Mouse (Mus musculus) urinary bladder, postnatal 36 days (tissue): ENCODE results near the gene Dpyd.

ENCODE experiments used
- DNase-seq, 2 experiments: peaks; one replicate each; pipeline ENCODE4 v3.0.0; 2022; ENCODE audit warnings: low spot score in 2 of 2, mixed read lengths in 1 of 2

Gene Dpyd

DNA sequence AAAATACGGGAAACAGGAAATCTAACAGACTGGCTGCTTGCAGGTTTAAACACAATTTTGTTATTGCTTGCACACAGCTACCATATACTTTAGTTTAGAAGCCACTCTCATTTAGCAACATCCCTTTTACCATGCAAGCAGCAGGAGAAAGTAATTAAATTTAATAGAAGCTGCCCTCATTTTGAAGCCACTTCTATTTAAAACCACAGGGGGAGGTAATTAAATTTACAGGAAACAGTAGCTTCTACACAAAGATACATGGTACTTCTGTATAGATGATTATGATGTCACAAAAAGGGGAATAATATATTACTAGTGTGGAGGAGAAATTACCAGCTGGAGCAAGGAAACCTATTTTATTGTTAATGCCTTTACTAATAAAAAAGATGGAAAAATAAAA is 113.5 kb downstream of the Dpyd start:
- no peak for DNase-seq

DNA sequence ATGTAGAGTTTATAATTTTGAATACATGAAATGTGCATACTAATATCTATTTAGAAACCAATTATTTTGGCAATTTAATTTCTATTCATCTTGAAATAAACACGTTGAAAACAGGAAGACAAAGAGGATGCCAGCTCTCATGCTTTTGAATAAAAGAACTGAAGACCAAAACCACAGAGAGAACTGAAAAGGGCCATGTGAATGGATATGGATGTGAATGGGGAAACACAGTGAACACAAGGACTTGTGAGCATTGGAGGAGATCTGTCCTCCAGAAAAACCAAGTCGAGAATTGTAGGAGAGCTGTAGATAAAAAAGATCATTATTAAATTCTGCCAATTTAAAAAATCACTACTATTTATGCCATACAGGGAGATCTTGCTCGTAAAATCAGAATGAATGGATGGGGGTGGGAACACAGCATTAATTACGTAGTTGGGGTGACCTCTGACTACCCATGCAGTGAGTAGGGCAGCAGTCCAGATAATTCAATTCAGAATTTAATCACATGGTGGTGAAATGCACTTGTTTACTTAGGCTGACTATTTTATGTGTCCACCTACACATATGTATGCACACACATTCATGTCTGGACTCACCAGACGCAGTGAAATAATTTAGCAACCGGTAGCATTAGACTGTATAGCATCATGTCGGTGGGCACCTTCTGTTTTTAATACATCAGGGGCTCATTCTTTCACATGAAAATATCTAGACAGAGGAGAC is 114.3 kb downstream of the Dpyd start:
- no peak for DNase-seq

DNA sequence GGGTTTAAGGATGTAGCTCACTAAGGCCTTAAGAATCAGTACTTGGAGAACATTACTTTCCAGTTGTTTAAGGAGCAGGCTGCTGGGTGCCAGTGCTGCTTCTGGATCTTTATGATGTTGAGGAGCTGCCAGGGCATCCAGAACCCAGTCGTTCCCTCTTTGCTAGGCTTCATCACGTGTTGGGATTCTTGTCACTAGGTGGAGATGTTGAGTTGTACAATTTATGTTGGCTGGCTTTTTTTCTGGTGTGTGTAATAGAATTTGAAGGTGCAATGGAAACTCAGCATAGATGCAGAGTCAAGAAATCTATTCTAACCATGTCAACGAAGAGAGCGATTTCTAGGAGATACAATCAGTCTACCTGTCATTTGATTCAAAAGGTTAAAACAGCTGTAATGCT is 118.9 kb downstream of the Dpyd start:
- DNase-seq, result no peak

DNA sequence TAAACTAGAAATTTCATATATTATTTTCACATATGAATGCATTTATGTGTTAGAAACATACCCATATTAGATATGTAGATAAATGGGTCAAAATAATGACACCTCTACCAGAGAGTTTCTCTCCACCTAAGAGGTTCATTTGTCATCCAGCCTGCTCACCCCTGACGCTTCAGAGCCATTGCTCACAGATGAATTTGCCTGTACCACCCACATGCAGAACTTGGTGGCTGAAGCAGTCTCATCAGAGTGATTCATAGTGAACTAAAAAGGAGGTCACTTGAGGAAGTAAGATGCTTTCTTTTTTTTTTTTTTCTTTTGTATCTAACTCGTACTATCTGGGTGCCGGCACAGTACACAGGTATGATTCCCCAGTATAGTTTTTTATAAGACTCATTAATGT is 188.3 kb downstream of the Dpyd start:
- DNase-seq, result no peak

DNA sequence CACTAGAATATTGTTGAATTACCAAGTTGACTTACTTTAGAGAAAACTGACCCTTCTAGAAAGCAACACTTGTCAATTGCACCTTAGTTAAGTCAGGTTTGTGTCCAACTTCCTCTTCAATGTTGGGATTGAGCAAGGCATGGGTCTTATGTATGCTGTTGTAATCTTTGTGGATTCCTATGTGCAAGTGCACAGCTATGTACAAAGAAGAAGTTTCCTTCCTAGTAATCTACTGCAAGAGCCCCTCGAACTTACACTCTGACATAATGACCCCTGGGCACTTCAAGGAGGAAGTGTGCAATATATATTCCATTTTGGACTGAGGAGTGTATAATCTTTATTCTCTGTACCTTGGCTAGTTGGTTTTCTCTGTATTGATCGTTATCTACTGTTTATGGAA is 191.7 kb downstream of the Dpyd start:
- DNase-seq, result no peak

DNA sequence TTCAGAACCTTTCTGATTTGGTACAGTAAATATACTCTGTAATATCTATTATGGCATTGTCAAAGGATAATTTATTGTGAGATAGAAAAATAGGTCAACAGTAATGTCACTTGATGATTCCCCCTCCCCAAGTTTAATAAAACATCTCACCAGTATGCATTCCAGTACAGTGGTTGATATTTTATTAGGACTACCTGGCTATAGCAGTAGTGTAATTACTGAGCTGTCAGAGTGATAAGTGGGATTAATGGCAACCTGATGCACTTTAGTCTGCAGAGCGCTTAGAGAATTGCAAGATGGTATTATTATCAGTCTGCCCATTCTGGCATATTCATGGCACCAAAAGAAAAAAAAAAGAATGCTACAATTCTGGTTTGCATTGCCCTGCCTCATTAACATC is 194.2 kb downstream of the Dpyd start:
- DNase-seq, result no peak

DNA sequence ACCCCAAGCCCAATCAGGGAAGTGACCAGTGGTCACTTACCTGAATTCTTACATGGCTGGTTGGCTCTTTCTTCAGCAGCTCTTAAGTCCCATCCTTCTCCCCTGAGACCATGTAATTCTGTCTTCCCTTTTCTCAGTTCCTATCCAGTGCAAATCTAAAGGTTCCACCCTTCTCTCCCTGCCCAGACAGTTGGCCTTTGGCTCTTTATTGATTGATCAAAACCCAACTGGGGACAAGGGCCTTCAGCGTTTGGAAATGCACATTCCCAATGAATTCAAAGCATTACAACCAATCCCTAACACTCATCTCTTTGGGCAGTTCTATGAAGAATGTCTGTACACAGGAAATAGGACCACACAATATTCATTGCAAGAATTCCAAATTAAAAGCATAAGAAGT is 251.0 kb downstream of the Dpyd start:
- DNase-seq, result no peak

DNA sequence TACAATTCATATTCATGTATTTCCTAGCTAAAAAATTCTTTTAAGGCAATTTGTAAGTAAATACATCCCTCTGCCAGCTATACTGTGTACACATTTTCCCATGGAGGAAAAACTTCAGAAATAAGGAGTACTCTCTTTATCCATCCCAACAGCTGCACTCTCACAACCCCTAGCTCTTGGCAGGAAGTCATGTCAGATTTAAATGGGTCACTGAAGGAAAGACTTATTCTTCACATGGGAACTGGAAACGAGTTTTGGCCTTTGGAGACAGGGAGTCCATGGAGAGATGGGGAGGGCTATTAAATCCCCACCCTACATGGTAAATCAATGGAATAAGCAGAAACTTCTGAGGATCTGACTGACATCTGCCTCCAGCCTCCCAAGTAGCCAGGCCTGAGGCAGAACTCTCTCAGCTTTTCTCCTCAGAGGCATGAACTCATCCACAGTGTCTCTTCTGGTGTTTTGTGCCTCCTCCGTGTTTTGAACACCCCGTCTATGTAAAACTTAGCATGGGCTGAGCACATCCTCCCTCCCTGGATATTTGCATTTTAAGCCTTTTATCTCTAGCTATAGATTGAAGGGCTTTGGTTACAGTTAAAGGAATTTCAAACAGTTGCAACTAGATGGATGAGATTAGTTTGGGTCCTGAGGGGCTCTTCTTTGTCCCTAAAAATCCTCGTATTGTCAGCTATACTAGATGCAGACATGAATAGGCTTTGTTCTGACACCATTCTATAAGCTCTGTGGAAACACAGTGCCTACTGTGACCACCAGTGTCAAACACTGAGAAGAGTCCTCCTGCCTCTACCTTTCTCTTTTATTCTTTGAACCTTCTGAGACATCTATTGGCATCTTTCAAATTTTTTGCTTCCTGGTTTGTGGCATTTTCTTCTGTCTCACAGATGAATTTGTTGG is 288.9 kb downstream of the Dpyd start:
- DNase-seq, result no peak

DNA sequence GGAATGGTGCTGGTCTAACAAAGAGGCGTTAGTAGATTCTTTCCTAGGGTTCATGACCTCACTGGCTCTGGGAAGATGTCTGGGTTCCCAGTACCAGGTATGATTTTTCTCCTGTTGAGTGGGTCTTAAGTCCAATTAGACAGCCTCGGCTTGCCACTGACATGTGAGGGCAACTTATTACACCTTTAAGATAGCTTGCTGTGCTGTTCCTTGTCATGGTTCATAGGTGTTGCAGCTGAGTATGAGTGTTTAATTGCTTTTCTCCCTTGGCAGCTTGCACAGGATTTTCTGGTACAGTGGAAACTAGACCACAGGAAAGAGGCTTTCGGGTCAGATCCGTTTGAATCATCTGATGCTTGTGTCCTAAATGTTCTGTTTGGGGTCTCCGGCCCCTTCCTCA is 290.8 kb downstream of the Dpyd start:
- no peak for DNase-seq

DNA sequence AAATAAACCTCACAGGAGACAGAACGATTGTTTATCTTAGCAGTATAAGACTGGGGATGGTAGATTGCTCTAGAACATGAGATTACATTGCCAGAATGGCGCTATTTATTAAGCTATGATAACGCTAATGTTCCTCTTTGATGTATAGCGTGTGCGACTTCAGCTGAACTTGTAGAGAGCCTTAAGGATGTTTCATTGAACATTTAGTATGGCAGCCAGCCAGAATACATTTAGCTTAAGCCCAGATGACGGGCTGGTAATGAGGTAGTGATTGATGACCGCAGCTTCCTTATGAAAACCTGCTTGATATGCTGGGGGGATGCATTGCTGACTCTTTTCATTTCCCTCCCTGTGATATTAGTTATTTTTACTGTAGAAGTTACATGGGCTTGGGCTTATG is 293.5 kb downstream of the Dpyd start:
- DNase-seq, result no peak

DNA sequence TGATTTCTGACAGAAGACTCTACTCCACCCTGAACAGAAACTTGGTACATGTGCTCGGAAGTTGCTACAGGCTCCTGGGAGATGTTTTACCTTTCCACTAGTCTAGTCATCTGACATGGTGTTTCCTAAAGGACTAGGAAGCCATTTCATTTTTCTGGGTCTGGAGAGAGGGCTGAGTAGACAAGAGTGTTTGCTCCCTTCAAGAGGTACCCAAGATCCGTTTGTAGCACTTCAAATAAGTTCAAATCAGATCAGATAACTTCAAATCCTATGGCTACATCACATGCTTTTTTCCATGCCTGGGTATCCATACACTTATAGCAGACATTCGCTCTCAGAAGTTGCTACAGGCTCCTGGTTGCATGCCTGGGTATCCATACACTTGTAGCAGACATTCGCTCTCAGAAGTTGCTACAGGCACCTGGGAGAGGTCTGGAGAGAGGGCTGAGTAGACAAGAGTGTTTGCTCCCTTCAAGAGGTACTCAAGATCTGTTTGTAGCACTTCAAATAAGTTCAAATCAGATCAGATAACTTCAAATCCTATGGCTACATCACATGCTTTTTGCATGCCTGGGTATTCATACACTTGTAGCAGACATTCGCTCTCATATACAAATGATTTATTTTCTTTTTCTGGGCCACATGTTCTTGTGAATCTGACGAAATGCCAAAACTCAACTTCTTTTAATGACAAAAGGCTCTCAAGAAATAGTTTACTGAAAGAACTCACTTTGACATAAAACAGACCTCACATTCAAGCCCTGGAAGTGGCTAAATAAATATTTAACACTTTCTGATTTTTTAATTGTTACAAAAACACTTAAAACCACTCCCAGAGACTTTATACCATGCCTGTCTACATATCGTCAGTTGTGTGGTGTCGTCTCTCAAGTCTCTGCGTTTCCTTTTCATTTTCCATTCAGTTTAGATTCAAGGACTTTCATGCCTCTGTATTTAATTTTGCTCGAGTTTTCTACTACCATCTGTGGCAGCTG is 307.5 kb downstream of the Dpyd start:
- no peak for DNase-seq

DNA sequence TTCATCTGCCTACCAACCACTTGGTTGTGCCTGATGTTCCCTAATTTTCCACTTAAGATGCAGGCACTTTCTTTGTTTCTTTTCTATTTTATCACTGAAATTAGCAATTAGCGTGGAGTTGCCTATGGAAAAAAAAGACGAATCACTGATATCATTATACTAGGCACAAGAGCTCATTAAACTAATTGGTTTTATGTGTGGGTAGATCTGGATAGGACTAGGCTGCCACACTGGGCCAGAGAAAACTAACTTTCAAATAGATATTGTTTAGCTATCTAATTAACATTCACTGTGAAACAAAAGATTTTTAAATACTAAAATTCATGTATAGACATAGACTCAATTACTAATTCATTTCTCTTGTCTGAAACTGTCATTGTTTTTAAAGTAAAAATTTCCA is 313.9 kb downstream of the Dpyd start:
- no peak for DNase-seq

DNA sequence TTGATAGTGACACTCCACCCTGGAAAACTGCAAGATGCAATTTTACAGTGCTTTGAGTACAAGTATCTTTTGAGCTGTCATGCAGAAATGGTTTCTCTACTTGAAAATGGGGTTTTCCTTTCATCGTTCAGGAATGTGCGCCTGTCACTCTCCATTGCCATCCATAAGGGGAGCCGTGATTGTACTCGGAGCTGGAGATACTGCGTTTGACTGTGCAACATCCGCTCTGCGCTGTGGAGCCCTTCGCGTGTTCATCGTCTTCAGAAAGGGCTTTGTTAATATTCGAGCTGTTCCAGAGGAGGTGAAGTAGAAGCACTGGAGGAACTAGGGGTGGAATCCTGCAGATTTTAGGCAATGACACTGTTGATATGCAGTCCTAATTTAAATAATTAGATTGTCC is 337.1 kb downstream of the Dpyd start:
- no peak for DNase-seq

DNA sequence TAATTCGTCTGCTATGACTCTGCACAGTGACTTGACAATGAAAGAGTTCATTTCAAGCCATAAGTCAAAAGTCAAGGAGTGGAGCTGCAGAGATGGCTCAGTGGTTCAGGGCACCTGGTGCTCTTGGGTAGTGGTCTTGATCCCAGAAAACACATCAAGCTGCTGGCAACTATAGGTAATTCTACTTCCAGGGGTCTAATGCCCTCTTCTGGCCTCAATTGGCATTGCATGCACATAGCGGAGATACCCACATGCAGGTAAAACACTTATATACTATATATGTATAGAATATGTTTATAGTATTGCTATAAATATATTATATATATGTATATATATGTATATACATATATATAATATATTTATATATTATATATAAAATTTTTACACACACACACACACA is 429.4 kb downstream of the Dpyd start:
- no peak for DNase-seq

DNA sequence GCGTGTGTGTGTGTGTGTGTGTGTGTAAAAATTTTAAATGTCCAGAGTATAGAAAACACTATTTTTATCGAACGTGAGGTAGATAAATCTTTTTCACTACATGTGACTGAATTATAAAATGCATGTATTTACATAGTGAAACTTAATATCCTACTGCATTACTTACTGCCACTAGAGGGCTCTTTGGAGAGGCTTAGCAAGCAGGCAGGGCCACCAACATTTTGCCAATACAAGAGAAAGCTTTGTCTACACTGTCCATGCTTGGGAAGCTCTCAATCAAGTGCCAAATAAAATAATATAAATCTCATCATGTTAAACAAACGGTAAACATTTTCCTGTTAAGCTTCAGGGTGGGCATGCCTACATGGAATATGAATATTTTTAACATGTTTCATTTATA is 429.9 kb downstream of the Dpyd start:
- no peak for DNase-seq

DNA sequence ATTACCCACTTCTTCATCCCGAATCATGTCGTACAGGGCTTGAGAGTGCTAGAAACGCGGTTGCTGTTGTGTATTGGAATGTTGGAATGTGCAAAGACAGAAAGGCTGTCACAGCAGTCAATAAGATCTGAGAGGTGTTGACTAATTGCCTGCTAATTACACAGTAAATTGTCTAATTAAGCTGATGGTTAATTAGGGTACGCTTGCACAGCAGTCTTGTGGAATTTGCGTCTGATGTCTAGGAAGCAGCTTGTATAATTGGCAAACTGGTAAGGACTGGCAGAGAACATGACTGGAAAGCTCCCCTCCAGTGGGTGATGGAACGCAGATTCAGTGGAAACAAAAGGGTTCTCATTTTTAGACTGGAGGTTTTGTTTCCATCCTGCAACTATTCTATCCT is 459.3 kb downstream of the Dpyd start:
- DNase-seq, result no peak

DNA sequence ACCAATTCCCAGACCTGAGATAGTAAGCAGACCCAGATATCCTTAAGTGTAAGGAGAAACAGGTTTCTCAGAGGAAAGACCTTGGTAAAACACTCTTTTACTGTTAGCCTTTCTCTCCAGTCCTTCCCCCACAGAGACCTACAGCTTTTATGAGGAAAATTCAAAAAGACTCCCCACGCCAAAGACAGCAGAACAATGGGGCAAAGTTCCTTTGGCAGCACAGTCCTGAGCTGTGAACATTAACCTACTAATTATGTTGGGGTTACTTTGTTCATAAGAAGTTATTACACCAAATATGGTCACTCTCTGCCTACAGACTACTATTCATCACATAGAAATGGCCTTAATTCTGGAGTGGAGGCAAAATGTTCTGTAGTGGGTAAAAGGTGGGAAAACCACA is 480.7 kb downstream of the Dpyd start:
- no peak for DNase-seq

DNA sequence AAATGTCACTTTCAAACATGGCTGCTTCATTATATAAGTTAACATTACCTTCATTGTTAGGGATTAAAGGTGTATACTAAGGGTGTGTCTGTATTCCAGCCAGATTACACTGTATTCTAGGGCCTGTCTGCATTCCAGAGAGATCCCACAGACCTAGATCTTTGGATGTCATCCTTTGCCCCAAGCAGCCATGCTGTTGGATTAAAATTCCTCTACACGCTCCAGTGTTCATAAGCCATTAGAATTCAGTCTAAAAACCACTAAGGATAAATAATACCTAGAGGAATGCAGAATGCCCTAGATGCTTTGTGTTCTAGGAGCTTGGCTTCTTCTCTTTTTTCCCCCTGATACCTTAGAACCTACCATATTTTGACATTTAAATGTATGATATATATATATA is 494.2 kb downstream of the Dpyd start:
- DNase-seq, result no peak

DNA sequence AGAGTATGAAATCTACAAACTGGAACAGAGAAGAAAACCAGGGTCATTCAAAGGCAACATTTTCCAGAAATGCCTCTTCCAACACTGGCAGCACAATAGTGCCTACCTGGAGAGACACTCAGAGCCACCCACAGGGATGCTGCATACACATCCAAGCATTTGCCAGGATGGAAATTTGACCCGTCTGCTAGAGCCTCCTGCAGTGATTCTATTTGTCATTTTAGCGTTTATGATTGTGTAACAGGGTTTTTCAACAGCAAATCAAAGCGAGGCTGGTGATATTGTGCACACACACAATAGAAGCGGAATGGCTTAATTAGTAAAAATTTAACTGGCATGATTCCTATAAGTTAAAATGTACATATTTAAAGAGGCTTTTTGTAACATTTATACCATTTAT is 501.3 kb downstream of the Dpyd start:
- no peak for DNase-seq

DNA sequence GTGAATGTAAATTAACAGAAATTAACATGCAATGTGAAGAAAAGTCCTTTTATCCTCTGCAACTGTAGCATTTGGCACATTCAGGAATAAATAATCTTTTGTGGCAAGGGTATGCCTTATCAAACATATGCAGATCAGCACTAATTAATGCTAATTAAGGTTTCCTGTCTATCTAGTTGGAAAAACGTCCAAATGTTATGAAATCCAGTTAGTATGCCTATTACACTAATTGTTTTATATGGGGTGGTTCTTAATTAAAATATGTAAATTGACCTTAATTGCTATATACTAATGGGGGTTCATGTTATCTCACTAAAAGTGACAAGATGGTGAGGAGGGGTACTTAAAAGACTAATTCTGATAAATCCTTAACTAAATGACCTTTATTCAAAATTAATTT is 501.7 kb downstream of the Dpyd start:
- no peak for DNase-seq

DNA sequence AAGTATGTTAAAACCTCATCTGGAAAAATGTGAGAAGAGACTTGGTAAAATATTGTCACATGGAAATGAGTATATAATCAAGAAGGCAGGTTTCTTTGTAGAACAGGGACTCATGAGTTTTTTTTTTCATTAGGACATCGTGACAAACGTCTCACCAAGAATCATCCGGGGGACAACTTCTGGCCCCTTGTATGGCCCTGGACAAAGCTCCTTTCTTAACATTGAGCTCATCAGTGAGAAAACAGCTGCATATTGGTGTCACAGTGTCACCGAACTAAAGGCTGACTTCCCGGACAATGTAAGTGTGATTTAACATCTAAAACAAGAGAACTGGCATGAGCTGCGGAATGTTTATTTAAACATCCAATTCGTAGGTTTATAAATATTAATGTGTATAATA is 502.8 kb downstream of the Dpyd start:
- DNase-seq, result no peak

DNA sequence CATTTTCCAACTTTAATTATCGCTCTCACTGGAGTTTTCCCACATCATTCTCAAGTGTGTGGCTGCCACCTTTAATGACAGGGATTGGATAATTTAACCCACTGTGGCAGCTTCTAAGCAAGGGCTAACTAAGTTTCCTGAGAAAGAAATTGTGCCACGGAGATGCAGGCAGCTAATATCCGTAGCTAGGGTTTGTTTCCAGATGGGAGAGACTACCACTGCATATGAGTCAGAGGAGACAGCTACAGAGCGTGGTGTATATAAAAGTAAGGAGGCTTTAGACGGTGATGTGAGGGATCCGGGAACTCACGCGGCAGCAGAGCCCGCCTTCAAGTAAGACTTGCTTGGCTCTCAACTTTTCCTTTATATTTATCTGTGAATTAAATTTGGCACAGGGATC is 505.3 kb downstream of the Dpyd start:
- DNase-seq, result no peak
